Mouse (Mus musculus) myocyte (in vitro differentiated cells): ENCODE data around the gene Usp48.

Source experiments
- CEBPB ChIP-seq: IDR thresholded peaks from 2 replicates; pipeline ENCODE4 v1.6.1; 2011; ENCODE audit warnings: mild to moderate bottlenecking, moderate library complexity; ENCODE audit not compliant: poor library complexity, insufficient read depth, severe bottlenecking
- E2F4 ChIP-seq: IDR thresholded peaks from one replicate; pipeline ENCODE4 v1.6.1; 2011; ENCODE audit warnings: mild to moderate bottlenecking, control low read depth, moderate library complexity; ENCODE audit not compliant: insufficient read depth
- MAX ChIP-seq: IDR thresholded peaks from one replicate; pipeline ENCODE4 v1.6.1; 2011; ENCODE audit warnings: low read depth, mild to moderate bottlenecking, control low read depth
- MYOD1 ChIP-seq, 3 experiments: IDR thresholded peaks; one replicate each; pipeline ENCODE4 v1.6.1; 2011; ENCODE audit warnings: control low read depth in 2 of 3, low read depth in 2 of 3, mild to moderate bottlenecking in 2 of 3, moderate library complexity in 1 of 3; ENCODE audit not compliant: insufficient read length in 2 of 3, control insufficient read depth in 1 of 3
- MYOG ChIP-seq, 3 experiments: IDR thresholded peaks; one replicate each; pipeline ENCODE4 v1.6.1; 2011; ENCODE audit warnings: control low read depth in 2 of 3, low read depth in 2 of 3, mild to moderate bottlenecking in 2 of 3; ENCODE audit not compliant: insufficient read length in 2 of 3, control insufficient read depth in 1 of 3, insufficient read depth in 1 of 3
- POLR2A ChIP-seq: IDR thresholded peaks from one replicate; pipeline ENCODE4 v1.6.1; 2011; ENCODE audit warnings: low read depth, mild to moderate bottlenecking, control low read depth, moderate library complexity; ENCODE audit not compliant: insufficient read length
- POLR2AphosphoS2 ChIP-seq: IDR thresholded peaks from one replicate; pipeline ENCODE4 v1.6.1; 2011; ENCODE audit warnings: low read depth, control low read depth; ENCODE audit not compliant: insufficient read length
- REST ChIP-seq: IDR thresholded peaks from one replicate; pipeline ENCODE4 v1.6.1; 2011; ENCODE audit warnings: mild to moderate bottlenecking, control low read depth, moderate library complexity; ENCODE audit not compliant: insufficient read depth, insufficient read length
- SRF ChIP-seq: IDR thresholded peaks from one replicate; pipeline ENCODE4 v1.6.1; 2011; ENCODE audit warnings: low read depth; ENCODE audit not compliant: control insufficient read depth, insufficient read length
- TCF12 ChIP-seq: IDR thresholded peaks from one replicate; pipeline ENCODE4 v1.6.1; 2011; ENCODE audit warnings: mild to moderate bottlenecking, control low read depth; ENCODE audit not compliant: poor library complexity, insufficient read depth, severe bottlenecking
- TCF3 ChIP-seq: IDR thresholded peaks from one replicate; pipeline ENCODE4 v1.6.1; 2011; ENCODE audit warnings: low read depth, control low read depth; ENCODE audit not compliant: insufficient read length
- USF1 ChIP-seq: IDR thresholded peaks from one replicate; pipeline ENCODE4 v1.6.1; 2011; ENCODE audit warnings: low read depth, mild to moderate bottlenecking, control low read depth, moderate library complexity

GRCm38 (mm10) chr4:137664980-137665675, 71.6 kb downstream of the Usp48 start:
- TF ChIP-seq MAX (no peak), POLR2A (no peak), REST (no peak), MYOG (IDR thresholded peaks at IDR 0.05; ENCODE audit: control insufficient read depth in 1 of 3, insufficient read depth in 1 of 3, insufficient read length in 2 of 3, low read depth in 2 of 3) (no peak), E2F4 (no peak), MYOD1 (IDR thresholded peaks at IDR 0.05; ENCODE audit: control insufficient read depth in 1 of 3, insufficient read length in 2 of 3, low read depth in 2 of 3) (no peak), CEBPB (no peak), TCF12 (no peak), USF1 (no peak), POLR2AphosphoS2 (no peak), TCF3 (no peak), SRF (no peak)
